Mouse (Mus musculus): Measurements from ENCODE around the gene Zp3r. TPM values are rescaled to one million over a fixed set of nuclear protein-coding genes. Genes with fewer than 3 reads are reported as not detected.

Gene Zp3r
- polyA plus RNA-seq (2015; fragmentation: Illumina TruSeq; extraction: RNeasy Lipid Tissue Mini Kit (QIAGEN cat#74804); ENCODE audit: insufficient read depth, low replicate concordance): not detected

DNA sequence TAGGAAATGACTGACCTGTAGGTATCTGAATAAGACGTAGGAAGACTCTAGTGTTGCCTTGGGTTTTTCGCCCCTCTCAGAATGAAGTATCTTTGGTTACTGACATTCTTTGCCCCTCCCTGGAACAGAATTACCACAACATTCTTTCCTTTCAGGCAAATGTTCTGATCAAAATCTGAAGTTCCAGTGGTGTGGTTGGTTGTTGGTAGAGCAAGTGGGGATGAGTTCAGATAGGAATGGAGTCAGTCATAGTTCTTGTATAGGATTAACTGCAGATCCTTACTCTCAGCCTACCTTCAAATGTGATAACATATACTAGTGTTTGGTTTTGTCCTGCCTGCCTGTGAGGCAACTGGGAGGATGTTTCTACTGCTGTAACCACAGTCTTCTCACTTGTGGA lies at the start of gene Zp3r:
Zp3r (minus strand) TSS at position 101 of the 400 bp plus-strand sequence.

DNA sequence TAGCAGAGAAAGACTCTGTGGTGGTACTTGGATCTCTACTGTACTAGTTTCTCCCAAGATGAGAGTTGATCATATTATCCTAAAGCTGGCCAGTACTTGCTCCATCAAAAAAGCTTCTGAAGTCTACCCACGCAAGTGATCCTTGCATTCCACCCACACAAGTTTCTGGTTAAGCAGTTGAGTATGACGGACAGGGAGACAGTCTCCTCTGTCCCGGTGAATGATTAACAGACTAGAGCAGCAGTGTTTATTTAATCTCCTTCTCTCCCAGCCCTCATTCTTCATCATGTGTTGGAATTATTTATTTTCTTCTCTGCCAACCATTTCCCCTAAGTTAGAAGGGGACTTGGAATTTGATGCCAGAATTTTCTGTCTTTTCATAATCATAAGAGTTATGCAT lies 32.0 kb upstream of the Zp3r start, which contains the start of gene C4bp:
C4bp (minus strand) TSS at position 179 of the 400 bp plus-strand sequence.

Other genes with a start within 250 kb of the Zp3r start
- gene Cd55b, start 206.6 kb downstream of the Zp3r start, polyA plus RNA-seq (2015; fragmentation: Illumina TruSeq; extraction: RNeasy Lipid Tissue Mini Kit (QIAGEN cat#74804); ENCODE audit: insufficient read depth, low replicate concordance): 0.18 TPM
- gene Cd55, start 166.9 kb downstream of the Zp3r start, polyA plus RNA-seq (2015; fragmentation: Illumina TruSeq; extraction: RNeasy Lipid Tissue Mini Kit (QIAGEN cat#74804); ENCODE audit: insufficient read depth, low replicate concordance): 412 TPM
- gene C4bp, start 32.0 kb upstream of the Zp3r start, polyA plus RNA-seq (2015; fragmentation: Illumina TruSeq; extraction: RNeasy Lipid Tissue Mini Kit (QIAGEN cat#74804); ENCODE audit: insufficient read depth, low replicate concordance): not detected
- gene Gm29427, start 86.2 kb upstream of the Zp3r start, polyA plus RNA-seq (2015; fragmentation: Illumina TruSeq; extraction: RNeasy Lipid Tissue Mini Kit (QIAGEN cat#74804); ENCODE audit: insufficient read depth, low replicate concordance): 0.28 TPM
- 14.2 TPM for gene Yod1, start 87.7 kb upstream of the Zp3r start, polyA plus RNA-seq (2015; fragmentation: Illumina TruSeq; extraction: RNeasy Lipid Tissue Mini Kit (QIAGEN cat#74804); ENCODE audit: insufficient read depth, low replicate concordance)
- gene Pfkfb2, start 99.6 kb upstream of the Zp3r start, polyA plus RNA-seq (2015; fragmentation: Illumina TruSeq; extraction: RNeasy Lipid Tissue Mini Kit (QIAGEN cat#74804); ENCODE audit: insufficient read depth, low replicate concordance): 23.9 TPM
- 0.59 TPM for gene AA986860, start 102.4 kb upstream of the Zp3r start, polyA plus RNA-seq (2015; fragmentation: Illumina TruSeq; extraction: RNeasy Lipid Tissue Mini Kit (QIAGEN cat#74804); ENCODE audit: insufficient read depth, low replicate concordance)
- 3.6 TPM for gene Fcamr, start 171.3 kb upstream of the Zp3r start, polyA plus RNA-seq (2015; fragmentation: Illumina TruSeq; extraction: RNeasy Lipid Tissue Mini Kit (QIAGEN cat#74804); ENCODE audit: insufficient read depth, low replicate concordance)
- gene Pigr, start 197.1 kb upstream of the Zp3r start, polyA plus RNA-seq (2015; fragmentation: Illumina TruSeq; extraction: RNeasy Lipid Tissue Mini Kit (QIAGEN cat#74804); ENCODE audit: insufficient read depth, low replicate concordance): 1.0 TPM
- gene Fcmr, start 236.0 kb upstream of the Zp3r start, polyA plus RNA-seq (2015; fragmentation: Illumina TruSeq; extraction: RNeasy Lipid Tissue Mini Kit (QIAGEN cat#74804); ENCODE audit: insufficient read depth, low replicate concordance): 489 TPM